Mouse (Mus musculus) CD4-positive helper T cell, adult 2 months (primary cell): Measurements from ENCODE around the gene Mdh2.

Source experiments
- DNase-seq: peaks from one replicate; pipeline ENCODE4 v3.0.0-alpha.2; 2012; ENCODE audit warnings: low read depth, missing footprints, low spot score

The Mdh2 gene

GRCm38 (mm10) chr5:135778471-135779445 is at the start of gene Mdh2:
Gene Mdh2 (plus strand): TSS chr5:135778480.
- peak; percentile 100 for DNase-seq

GRCm38 (mm10) chr5:135729351-135729750 is 48.9 kb upstream of the Mdh2 start:
- no peak for DNase-seq

DNA sequence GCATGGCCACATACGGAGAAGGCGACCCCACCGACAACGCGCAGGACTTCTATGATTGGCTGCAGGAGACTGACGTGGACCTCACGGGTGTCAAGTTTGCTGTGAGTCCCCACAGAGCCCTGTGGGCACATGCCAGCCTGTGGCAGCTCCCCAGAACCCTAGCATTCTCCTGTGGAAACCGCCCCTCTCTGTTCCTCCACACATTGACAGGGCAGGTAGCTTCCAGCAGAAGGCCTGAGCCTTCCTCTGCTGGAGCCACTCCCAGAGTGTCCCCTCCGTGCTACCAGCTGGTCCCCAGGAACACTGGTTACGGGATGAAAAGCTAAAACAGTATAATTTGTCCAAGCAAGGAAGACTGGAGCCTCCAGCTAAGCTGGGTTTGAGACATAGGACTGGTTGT is 48.0 kb upstream of the Mdh2 start:
- no peak for DNase-seq

DNA sequence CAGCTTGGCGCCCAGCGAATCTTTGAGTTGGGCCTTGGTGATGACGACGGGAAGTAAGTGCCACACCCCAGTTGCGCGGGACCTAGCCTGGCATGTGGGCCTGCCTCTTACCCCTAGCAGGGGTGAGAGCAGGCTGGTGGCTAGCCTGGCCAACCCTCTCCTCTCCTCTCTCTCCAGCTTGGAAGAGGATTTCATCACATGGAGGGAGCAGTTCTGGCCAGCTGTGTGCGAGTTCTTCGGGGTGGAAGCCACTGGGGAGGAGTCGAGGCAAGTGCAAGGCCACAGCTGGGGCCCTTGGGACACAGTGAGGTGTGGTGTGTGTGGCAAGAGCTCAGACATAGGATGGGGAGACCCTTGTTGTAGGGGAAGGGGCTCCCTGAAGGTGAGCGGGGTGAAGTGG is 47.4 kb upstream of the Mdh2 start:
- no peak for DNase-seq

DNA sequence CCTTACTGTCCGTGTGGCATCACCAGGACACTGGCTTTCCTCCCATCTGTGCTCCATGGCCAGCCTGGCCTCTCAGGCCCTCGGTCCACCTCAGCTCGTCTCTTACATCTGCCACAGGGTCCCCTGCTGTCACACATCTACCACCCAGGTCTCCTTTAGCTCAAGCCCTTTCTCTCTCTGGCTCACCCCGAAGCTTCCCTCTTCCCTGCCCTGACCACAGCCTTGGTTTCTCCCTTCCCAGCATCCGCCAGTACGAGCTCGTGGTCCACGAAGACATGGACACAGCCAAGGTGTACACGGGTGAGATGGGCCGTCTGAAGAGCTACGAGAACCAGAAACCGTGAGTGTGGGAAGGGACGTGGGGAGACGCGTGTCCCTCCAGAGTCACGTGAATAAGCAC is 47.0 kb upstream of the Mdh2 start:
- DNase-seq, result no peak

- no peak for DNase-seq
Observed at GRCm38 (mm10) chr5:135733071-135733470, 45.2 kb upstream of the Mdh2 start.

- no peak for DNase-seq
Observed at GRCm38 (mm10) chr5:135734057-135734680, 44.1 kb upstream of the Mdh2 start.

DNA sequence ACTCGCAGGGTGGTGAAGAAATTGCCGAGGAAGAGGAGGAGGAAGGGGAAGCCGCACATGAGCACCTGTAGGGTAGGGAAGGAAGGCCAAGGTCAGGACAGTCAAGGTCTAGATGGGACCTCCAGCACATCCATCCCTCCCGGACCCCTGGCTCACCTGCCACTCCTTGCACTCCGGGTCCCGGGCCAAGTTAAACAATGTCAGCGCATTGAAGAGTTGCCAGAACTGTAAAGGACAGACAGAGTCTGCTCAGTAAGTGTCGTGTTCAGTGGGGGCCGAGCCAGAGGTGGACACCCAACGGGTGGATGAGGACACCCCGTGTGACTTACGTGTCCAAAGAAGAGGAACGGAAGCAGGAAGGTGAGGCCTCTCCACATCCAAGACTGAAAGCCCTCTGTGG is 42.5 kb upstream of the Mdh2 start:
- no peak for DNase-seq

DNA sequence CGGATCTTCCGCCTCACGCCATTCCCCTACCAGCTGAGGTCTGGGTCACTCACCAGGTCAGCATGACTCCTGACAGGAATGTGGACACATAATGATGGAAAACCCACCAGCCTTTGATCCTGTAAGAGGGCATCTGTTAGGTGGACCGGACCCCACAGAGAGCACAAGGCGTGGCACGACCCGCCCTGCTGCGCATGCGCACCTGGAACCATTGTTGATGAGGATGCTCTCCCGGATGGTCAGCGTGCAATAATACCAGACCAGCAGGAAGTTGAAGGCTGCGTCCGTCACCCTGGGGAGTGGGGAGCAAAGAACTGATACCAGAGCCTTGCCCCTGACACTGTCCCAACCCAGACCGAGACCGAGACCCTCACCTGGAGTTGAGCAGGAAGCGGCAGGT is 41.7 kb upstream of the Mdh2 start:
- no peak for DNase-seq

- DNase-seq, result peak; percentile 24
Observed at GRCm38 (mm10) chr5:135737154-135737553, 41.1 kb upstream of the Mdh2 start.

GRCm38 (mm10) chr5:135738266-135738665 is 40.0 kb upstream of the Mdh2 start:
- no peak for DNase-seq

- no peak for DNase-seq
Observed at GRCm38 (mm10) chr5:135742156-135742555, 36.1 kb upstream of the Mdh2 start.

GRCm38 (mm10) chr5:135742941-135743740 is 35.1 kb upstream of the Mdh2 start:
- peak; percentile 28 for DNase-seq

- peak; percentile 91 for DNase-seq
Observed at GRCm38 (mm10) chr5:135743741-135744609, 34.3 kb upstream of the Mdh2 start, which contains the start of gene Tmem120a. Gene Tmem120a (minus strand): TSS chr5:135744448.

DNA sequence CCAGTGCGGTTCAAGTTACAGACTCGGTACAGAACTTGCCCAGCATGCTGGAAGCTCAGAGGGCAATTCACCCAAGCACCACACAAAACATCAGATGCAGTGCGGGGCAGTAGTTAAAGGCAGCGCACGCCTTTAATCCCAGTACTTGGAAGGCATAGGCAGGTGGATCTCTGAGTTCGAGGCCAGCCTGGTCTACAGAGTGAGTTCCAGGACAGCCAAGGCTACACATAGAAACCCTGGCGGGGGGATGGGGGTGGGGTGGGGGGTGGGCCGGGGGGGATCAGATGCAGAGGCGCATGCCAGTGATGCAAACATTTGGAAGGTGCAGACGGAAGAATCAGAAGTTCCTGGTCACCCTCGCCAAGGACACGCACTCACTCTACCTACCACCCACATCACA is 33.5 kb upstream of the Mdh2 start:
- no peak for DNase-seq

GRCm38 (mm10) chr5:135751041-135751440 is 27.2 kb upstream of the Mdh2 start:
- no peak for DNase-seq

GRCm38 (mm10) chr5:135751595-135751994 is 26.7 kb upstream of the Mdh2 start:
- DNase-seq, result no peak

DNA sequence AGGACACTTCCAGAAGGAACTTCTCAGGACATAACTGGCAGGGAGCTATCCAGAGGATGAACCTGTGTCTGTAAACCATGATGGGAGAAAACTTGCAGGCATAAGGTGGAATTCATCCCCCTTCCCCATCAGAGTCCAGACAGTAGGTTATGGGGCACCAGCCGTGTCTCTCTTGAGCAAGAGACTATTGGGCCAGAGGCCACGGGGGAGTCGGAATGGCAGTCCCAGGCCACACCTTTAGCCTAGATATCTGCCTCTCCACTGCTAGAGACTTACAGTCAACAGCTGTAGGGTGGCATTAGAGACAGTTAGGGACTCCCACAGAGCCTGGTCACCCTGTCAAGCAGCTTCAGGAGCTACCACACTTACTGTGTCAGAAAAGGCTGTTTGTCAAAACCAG is 16.4 kb upstream of the Mdh2 start:
- DNase-seq, result no peak

GRCm38 (mm10) chr5:135763526-135763925 is 14.8 kb upstream of the Mdh2 start:
- DNase-seq, result peak; percentile 64

- no peak for DNase-seq
Observed at GRCm38 (mm10) chr5:135764971-135765370, 13.3 kb upstream of the Mdh2 start.

GRCm38 (mm10) chr5:135772519-135772918 is 5.8 kb upstream of the Mdh2 start:
- no peak for DNase-seq
